Mouse (Mus musculus) thymus, postnatal 25 days (tissue): ENCODE data around the gene Meis1.

Experiments
- DNase-seq: peaks from one replicate; pipeline ENCODE4 v3.0.0; 2022

The Meis1 gene

GRCm38 (mm10) chr11:19018489-19019203, at the start of gene Meis1:
Meis1 (minus strand) TSS chr11:19018985.
- DNase-seq, result peak; percentile 32

- DNase-seq, result no peak
Observed at GRCm38 (mm10) chr11:19067334-19067733, 48.5 kb upstream of the Meis1 start.

GRCm38 (mm10) chr11:19049276-19049675, 30.5 kb upstream of the Meis1 start:
- no peak for DNase-seq

GRCm38 (mm10) chr11:19036595-19037166, 17.9 kb upstream of the Meis1 start:
- DNase-seq, result no peak

- DNase-seq, result no peak
Observed at GRCm38 (mm10) chr11:19026581-19027561, 8.1 kb upstream of the Meis1 start.

- DNase-seq, result no peak
Observed at GRCm38 (mm10) chr11:19025976-19026520, 7.3 kb upstream of the Meis1 start.

- no peak for DNase-seq
Observed at GRCm38 (mm10) chr11:19024496-19025265, 5.9 kb upstream of the Meis1 start.

GRCm38 (mm10) chr11:19023356-19023755, 4.6 kb upstream of the Meis1 start:
- no peak for DNase-seq

GRCm38 (mm10) chr11:19022576-19022975, 3.8 kb upstream of the Meis1 start:
- no peak for DNase-seq

GRCm38 (mm10) chr11:19020951-19021710, 2.3 kb upstream of the Meis1 start:
- DNase-seq, result no peak

GRCm38 (mm10) chr11:19020371-19020824, 1.6 kb upstream of the Meis1 start:
- DNase-seq, result peak; percentile 33

GRCm38 (mm10) chr11:19019204-19020171, 703 bp upstream of the Meis1 start:
- DNase-seq, result no peak

GRCm38 (mm10) chr11:19017719-19018413, 919 bp downstream of the Meis1 start:
- DNase-seq, result no peak

- DNase-seq, result no peak
Observed at GRCm38 (mm10) chr11:19017262-19017661, 1.5 kb downstream of the Meis1 start.

- no peak for DNase-seq
Observed at GRCm38 (mm10) chr11:19016481-19017220, 2.1 kb downstream of the Meis1 start.

GRCm38 (mm10) chr11:19015731-19016461, 2.9 kb downstream of the Meis1 start:
- no peak for DNase-seq

- DNase-seq, result no peak
Observed at GRCm38 (mm10) chr11:19015381-19015730, 3.4 kb downstream of the Meis1 start.
